Mouse (Mus musculus) olfactory bulb, adult 2 months (tissue): Measurements from ENCODE around the gene 1700102P08Rik.

Experiments used
- CTCF ChIP-seq: fragments of 200-500 bp; IDR thresholded peaks from 2 replicates; pipeline ENCODE4 v1.5.1; 2012; ENCODE audit warnings: low read depth, mild to moderate bottlenecking, low read length, moderate library complexity; ENCODE audit not compliant: insufficient read depth
- POLR2A ChIP-seq: fragments of 200-500 bp; IDR thresholded peaks from 2 replicates; pipeline ENCODE4 v1.6.1; 2012; ENCODE audit warnings: mild to moderate bottlenecking, low read depth, low read length, moderate library complexity; ENCODE audit not compliant: insufficient read depth

DNA sequence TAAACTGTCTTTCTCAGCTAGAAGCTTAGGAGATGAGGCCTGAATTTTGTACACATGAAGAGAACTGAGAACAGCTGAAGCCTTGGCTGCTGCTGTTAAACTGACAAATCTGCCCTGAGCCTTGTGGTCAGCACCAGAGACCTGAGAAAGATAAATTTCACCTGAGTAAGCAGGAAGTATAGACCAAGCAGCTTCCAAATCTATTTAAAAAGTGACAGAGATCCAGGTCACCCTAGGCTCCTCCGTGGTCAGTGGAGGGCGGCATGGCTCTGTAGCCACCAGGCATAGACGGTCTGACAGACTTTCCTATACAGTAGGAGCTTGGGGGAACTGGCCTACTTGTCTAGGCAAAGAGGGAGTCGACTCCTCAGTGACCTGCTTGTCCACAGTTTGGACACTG lies 5.8 kb upstream of the 1700102P08Rik start:
- no peak for TF ChIP-seq CTCF
- no peak for TF ChIP-seq POLR2A
